Mouse (Mus musculus): ENCODE results near the gene Olfr1441. TPM values are rescaled to one million over a fixed set of nuclear protein-coding genes. Genes with fewer than 3 reads are reported as not detected.
A peak's percentile ranks its signal among the peaks of the same experiment; 100 is the strongest.

Olfr1441 gene
- total RNA-seq, 1 experiment: 0.13 TPM

DNA sequence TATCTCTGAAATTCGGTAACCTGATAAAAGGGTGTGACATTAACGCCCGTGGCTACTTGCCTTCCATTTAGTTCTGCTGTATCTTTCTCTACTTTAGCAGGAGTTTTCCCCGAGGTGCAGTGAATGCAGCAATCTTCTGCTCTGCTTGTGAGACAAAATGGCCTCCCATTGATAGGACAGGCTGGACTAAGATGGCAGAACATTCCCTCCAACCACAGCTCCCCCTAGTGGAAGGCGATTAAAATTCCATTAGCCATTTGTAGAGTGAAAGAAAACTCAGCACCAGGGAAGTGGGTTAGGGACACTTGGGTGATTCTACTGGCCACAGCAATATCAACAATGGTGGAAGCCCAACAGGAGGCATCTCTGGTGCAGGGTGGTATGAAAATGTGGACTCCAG is 50.2 kb downstream of the Olfr1441 start:
- DNase-seq (ENCODE audit: low read depth, low spot score): peak; percentile 61
- Histone ChIP-seq H3K4me3 (ENCODE audit: insufficient read depth in 1 of 2, low read depth in 1 of 2, low read length in 2 of 2, poor library complexity in 1 of 2, severe bottlenecking in 1 of 2) (no peak overlapping the region), H3K4me1 (ENCODE audit: control insufficient read depth in 2 of 2, insufficient read depth in 2 of 2, low read length in 2 of 2, poor library complexity in 1 of 2) (peaks cover 0 to 3% of the 10 kb centered on the region in 2 experiments; a peak in 1 of 4 replicates), H3K9me3 (ENCODE audit: control insufficient read depth, insufficient read depth, low read depth, low read length) (no peaks in the 10 kb centered on the region), H3K27ac (ENCODE audit: insufficient read depth, low read depth, low read length, poor library complexity, severe bottlenecking) (no peak overlapping the region), H3K36me3 (ENCODE audit: control insufficient read depth, insufficient read depth, low read length, poor library complexity, severe bottlenecking) (no peaks in the 10 kb centered on the region), H3K9ac (ENCODE audit: insufficient read depth, low read depth, low read length, poor library complexity, severe bottlenecking) (no peak overlapping the region)
- TF ChIP-seq ZC3H11A (IDR thresholded peaks at IDR 0.05; ENCODE audit: borderline replicate concordance, low read depth, low read length) (peak; percentile 94), HCFC1 (IDR thresholded peaks at IDR 0.05; ENCODE audit: borderline replicate concordance, insufficient read depth, low read length) (0 out of 2 replicates have a peak, but pooled peaks have one; percentile 37), MAFK (IDR thresholded peaks at IDR 0.05; ENCODE audit: insufficient read depth, low read depth, low read length) (no peak)
- in situ Hi-C loops (cut with MboI; ENCODE audit: low sequenced_read_pairs in 2 of 2, unreplicated experiment in 2 of 2): no loop called here

DNA sequence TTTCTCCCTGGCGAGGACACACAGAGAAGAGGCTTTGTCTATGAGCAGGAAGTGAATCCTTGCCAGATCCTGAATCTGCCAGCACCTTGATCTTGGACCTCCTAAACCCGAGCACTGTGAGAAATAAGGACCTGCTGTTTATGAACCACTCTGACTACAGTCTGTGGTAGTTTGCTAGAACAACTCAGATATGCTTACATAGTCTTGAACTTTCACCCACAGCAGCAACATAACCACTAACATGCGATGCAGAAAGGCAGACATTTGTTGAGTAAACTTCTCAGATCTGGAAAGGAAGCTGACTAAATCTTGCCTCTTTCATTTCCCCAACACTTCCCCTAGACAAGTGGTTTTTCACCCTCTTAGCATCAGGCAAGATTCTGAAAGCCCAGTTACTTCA is 54.6 kb downstream of the Olfr1441 start:
- Histone ChIP-seq H3K4me3 (ENCODE audit: insufficient read depth in 1 of 2, low read depth in 1 of 2, low read length in 2 of 2, poor library complexity in 1 of 2, severe bottlenecking in 1 of 2) (no peak overlapping the region), H3K36me3 (ENCODE audit: control insufficient read depth, insufficient read depth, low read length, poor library complexity, severe bottlenecking) (no peaks in the 10 kb centered on the region), H3K9ac (ENCODE audit: insufficient read depth, low read depth, low read length, poor library complexity, severe bottlenecking) (no peak overlapping the region), H3K27ac (ENCODE audit: insufficient read depth, low read depth, low read length, poor library complexity, severe bottlenecking) (no peak overlapping the region), H3K4me1 (ENCODE audit: control insufficient read depth in 2 of 2, insufficient read depth in 2 of 2, low read length in 2 of 2, poor library complexity in 1 of 2) (no peaks in the 10 kb centered on the region), H3K9me3 (ENCODE audit: control insufficient read depth, insufficient read depth, low read depth, low read length) (no peaks in the 10 kb centered on the region)
- in situ Hi-C loops (cut with MboI; ENCODE audit: low sequenced_read_pairs in 2 of 2, unreplicated experiment in 2 of 2): no loop called here
- DNase-seq (ENCODE audit: low read depth, low spot score): no peak
- TF ChIP-seq CHD2 (IDR thresholded peaks at IDR 0.05; ENCODE audit: low read depth, low read length): no peak
- no peak for TF ChIP-seq ZNF384 (IDR thresholded peaks at IDR 0.05; ENCODE audit: low read depth, low read length)

DNA sequence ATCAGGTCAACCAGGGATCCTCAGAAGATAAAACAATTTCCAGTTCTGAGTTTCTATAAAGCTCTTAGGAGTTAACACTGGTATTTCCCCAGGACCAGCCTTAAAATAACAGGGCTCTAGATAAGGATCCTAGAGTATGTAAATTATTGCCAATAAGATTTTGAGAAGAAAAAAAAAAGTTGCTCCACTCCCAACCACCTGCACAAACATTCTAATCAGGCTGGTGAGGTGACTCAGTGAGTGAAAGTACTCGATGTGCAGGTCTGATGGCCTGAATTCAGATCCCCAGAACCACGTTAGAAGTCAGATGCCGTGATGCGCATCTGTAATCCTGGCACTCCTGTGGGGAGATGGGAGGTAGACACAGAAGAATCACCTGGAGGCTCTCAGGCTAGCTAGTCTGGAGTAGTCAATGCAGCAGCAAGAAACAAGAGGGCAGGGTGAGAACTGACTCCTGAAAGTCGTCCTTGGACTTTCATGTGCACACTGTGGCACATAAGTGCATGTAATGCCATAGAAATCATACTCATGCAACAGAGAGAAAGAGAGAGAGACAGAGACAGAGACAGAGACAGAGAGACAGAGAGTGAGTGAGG is 55.2 kb downstream of the Olfr1441 start:
- no peaks in the 10 kb centered on the region for H3K36me3 ChIP-seq (ENCODE audit: control insufficient read depth, insufficient read depth, low read length, poor library complexity, severe bottlenecking)
- in situ Hi-C loops (cut with MboI; ENCODE audit: low sequenced_read_pairs in 2 of 2, unreplicated experiment in 2 of 2): no loop called here
- H3K27ac ChIP-seq (ENCODE audit: insufficient read depth, low read depth, low read length, poor library complexity, severe bottlenecking): no peak overlapping the region
- H3K4me1 ChIP-seq (ENCODE audit: control insufficient read depth in 2 of 2, insufficient read depth in 2 of 2, low read length in 2 of 2, poor library complexity in 1 of 2): no peaks in the 10 kb centered on the region
- no peak for TF ChIP-seq ZNF384 (IDR thresholded peaks at IDR 0.05; ENCODE audit: low read depth, low read length)
- no peak for TF ChIP-seq HCFC1 (IDR thresholded peaks at IDR 0.05; ENCODE audit: borderline replicate concordance, insufficient read depth, low read length)
- no peak for TF ChIP-seq CHD2 (IDR thresholded peaks at IDR 0.05; ENCODE audit: low read depth, low read length)
- TF ChIP-seq MAFK (IDR thresholded peaks at IDR 0.05; ENCODE audit: insufficient read depth, low read depth, low read length): no peak
- H3K9ac ChIP-seq (ENCODE audit: insufficient read depth, low read depth, low read length, poor library complexity, severe bottlenecking): no peak overlapping the region
- no peak overlapping the region for H3K4me3 ChIP-seq (ENCODE audit: insufficient read depth in 1 of 2, low read depth in 1 of 2, low read length in 2 of 2, poor library complexity in 1 of 2, severe bottlenecking in 1 of 2)
- DNase-seq (ENCODE audit: low read depth, low spot score): no peak
- no peaks in the 10 kb centered on the region for H3K9me3 ChIP-seq (ENCODE audit: control insufficient read depth, insufficient read depth, low read depth, low read length)

Other genes with a start within 250 kb of the Olfr1441 start
- not detected in 2 replicates for gene Olfr1555-ps1, start 247.3 kb upstream of the Olfr1441 start, total RNA-seq (2012; rRNA removed)
- 0.18 TPM in 1 of 2 replicates, not detected in the other for gene Olfr1431, start 216.8 kb upstream of the Olfr1441 start, total RNA-seq (2012; rRNA removed)
- not detected in 2 replicates for gene Olfr1432, start 184.8 kb upstream of the Olfr1441 start, total RNA-seq (2012; rRNA removed)
- not detected in 2 replicates for gene Olfr262, start 175.8 kb upstream of the Olfr1441 start, total RNA-seq (2012; rRNA removed)
- gene Olfr235, start 156.4 kb upstream of the Olfr1441 start, total RNA-seq (2012; rRNA removed): not detected in 2 replicates
- gene Olfr1434, start 137.6 kb upstream of the Olfr1441 start, total RNA-seq (2012; rRNA removed): not detected in 2 replicates
- gene Olfr1436, start 118.3 kb upstream of the Olfr1441 start, total RNA-seq (2012; rRNA removed): not detected in 2 replicates
- not detected in 2 replicates for gene Olfr1437, start 92.3 kb upstream of the Olfr1441 start, total RNA-seq (2012; rRNA removed)
- not detected in 2 replicates for gene Olfr1438-ps1, start 81.5 kb upstream of the Olfr1441 start, total RNA-seq (2012; rRNA removed)
- not detected in 2 replicates for gene Olfr1440, start 30.2 kb upstream of the Olfr1441 start, total RNA-seq (2012; rRNA removed)
- gene Pfpl, start 10.5 kb downstream of the Olfr1441 start, total RNA-seq (2012; rRNA removed): not detected in 2 replicates
- gene Mpeg1, start 43.3 kb downstream of the Olfr1441 start, total RNA-seq (2012; rRNA removed): 0.05 and 0.18 TPM in 2 replicates
- 1.4 and 2.2 TPM in 2 replicates for gene Dtx4, start 84.0 kb downstream of the Olfr1441 start, total RNA-seq (2012; rRNA removed)
- 7.5 and 15.0 TPM in 2 replicates for gene Fam111a, start 128.3 kb downstream of the Olfr1441 start, total RNA-seq (2012; rRNA removed)
- not detected in 2 replicates for gene Gm4952, start 182.5 kb downstream of the Olfr1441 start, total RNA-seq (2012; rRNA removed)
- gene Glyat, start 215.9 kb downstream of the Olfr1441 start, total RNA-seq (2012; rRNA removed): 0.18 TPM in 1 of 2 replicates, not detected in the other

Data from ES-E14 (cell line).